Mouse (Mus musculus): ENCODE data around the gene Gucy2g. TPM values are rescaled to one million over a fixed set of nuclear protein-coding genes. Genes with fewer than 3 reads are reported as not detected.
"Not testable (repeated sequence)": the region's sequence is repeated elsewhere in the genome, so short reads cannot be mapped to it uniquely, and the experiment has no call there.

The Gucy2g gene
- polyA plus RNA-seq, 1 experiment from 2014 or later, result 0.07 TPM

- not testable (repeated sequence) for H3K4me2 ChIP-seq (replicated peaks); H3K9ac ChIP-seq (replicated peaks); ATAC-seq; H3K27ac ChIP-seq; H3K4me3 ChIP-seq (replicated peaks); H3K36me3 ChIP-seq; H3K27me3 ChIP-seq; H3K4me1 ChIP-seq (replicated peaks)
- peaks cover 11% of the 10 kb centered on the region; the same call in 1 of the 2 replicates for H3K9me3 ChIP-seq
- 91% methylated on average over 8 of the region's 8 CpGs for WGBS
These were observed 71.8 kb downstream of the Gucy2g start for GRCm38 (mm10) chr19:55169236-55169729.

GRCm38 (mm10) chr19:55168360-55168759 lies 72.7 kb downstream of the Gucy2g start:
- Histone ChIP-seq H3K36me3 (no peaks in the 10 kb centered on the region), H3K4me1 (replicated peaks) (no peaks in the 10 kb centered on the region), H3K4me2 (replicated peaks) (no peak overlapping the region), H3K27me3 (no peaks in the 10 kb centered on the region), H3K9me3 (peaks cover 11% of the 10 kb centered on the region; the same call in 1 of the 2 replicates), H3K9ac (replicated peaks) (no peak overlapping the region), H3K27ac (no peak overlapping the region), H3K4me3 (replicated peaks) (no peak overlapping the region)
- no peak for ATAC-seq
- WGBS, result 74% methylated on average over 6 of the region's 6 CpGs

- no peak for ATAC-seq
- H3K27ac ChIP-seq, result no peak overlapping the region
- no peak overlapping the region for H3K4me2 ChIP-seq (replicated peaks)
- no peak overlapping the region for H3K9ac ChIP-seq (replicated peaks)
- no peak overlapping the region for H3K4me3 ChIP-seq (replicated peaks)
- H3K27me3 ChIP-seq, result no peaks in the 10 kb centered on the region
- H3K36me3 ChIP-seq, result no peaks in the 10 kb centered on the region
- H3K4me1 ChIP-seq (replicated peaks), result no peaks in the 10 kb centered on the region
- peaks cover 11% of the 10 kb centered on the region; the same call in 1 of the 2 replicates for H3K9me3 ChIP-seq
- 72% methylated on average over 2 of the region's 2 CpGs for WGBS
These were observed 73.3 kb downstream of the Gucy2g start for GRCm38 (mm10) chr19:55167741-55168140.

GRCm38 (mm10) chr19:55166741-55167140 lies 74.3 kb downstream of the Gucy2g start:
- H3K4me1 ChIP-seq (replicated peaks), result no peaks in the 10 kb centered on the region
- no peak overlapping the region for H3K4me2 ChIP-seq (replicated peaks)
- ATAC-seq, result no peak
- 89% methylated on average over 2 of the region's 2 CpGs for WGBS
- H3K36me3 ChIP-seq, result no peaks in the 10 kb centered on the region
- H3K27me3 ChIP-seq, result no peaks in the 10 kb centered on the region
- no peak overlapping the region for H3K27ac ChIP-seq
- peaks cover 11% of the 10 kb centered on the region; the same call in 1 of the 2 replicates for H3K9me3 ChIP-seq
- no peak overlapping the region for H3K9ac ChIP-seq (replicated peaks)
- no peak overlapping the region for H3K4me3 ChIP-seq (replicated peaks)

DNA sequence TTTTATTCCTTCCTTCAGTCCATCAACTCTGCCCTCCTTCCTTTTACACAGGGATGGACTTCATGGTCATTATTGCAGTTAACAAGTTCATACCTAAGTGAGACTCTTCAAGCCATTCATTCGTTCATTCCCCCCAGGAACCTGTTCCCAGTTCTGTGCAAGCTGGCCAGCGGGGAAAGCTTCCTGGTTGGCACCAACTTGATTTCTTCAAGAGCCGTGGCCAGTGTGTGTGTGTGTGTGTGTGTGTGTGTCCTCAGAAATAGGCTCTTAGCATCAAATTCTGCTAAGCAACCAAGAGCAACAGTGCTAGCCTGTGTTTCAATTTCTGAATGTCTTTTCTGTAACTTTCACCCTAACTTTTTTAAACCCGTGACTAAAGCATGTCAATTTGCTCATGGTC lies 75.1 kb downstream of the Gucy2g start:
- Histone ChIP-seq H3K27me3 (no peaks in the 10 kb centered on the region), H3K4me2 (replicated peaks) (no peak overlapping the region), H3K9me3 (peaks cover 11% of the 10 kb centered on the region; the same call in 1 of the 2 replicates), H3K4me1 (replicated peaks) (no peaks in the 10 kb centered on the region), H3K4me3 (replicated peaks) (no peak overlapping the region), H3K36me3 (no peaks in the 10 kb centered on the region), H3K27ac (no peak overlapping the region), H3K9ac (replicated peaks) (no peak overlapping the region)
- WGBS, result 88% methylated on average over 4 of the region's 4 CpGs
- no peak for ATAC-seq

DNA sequence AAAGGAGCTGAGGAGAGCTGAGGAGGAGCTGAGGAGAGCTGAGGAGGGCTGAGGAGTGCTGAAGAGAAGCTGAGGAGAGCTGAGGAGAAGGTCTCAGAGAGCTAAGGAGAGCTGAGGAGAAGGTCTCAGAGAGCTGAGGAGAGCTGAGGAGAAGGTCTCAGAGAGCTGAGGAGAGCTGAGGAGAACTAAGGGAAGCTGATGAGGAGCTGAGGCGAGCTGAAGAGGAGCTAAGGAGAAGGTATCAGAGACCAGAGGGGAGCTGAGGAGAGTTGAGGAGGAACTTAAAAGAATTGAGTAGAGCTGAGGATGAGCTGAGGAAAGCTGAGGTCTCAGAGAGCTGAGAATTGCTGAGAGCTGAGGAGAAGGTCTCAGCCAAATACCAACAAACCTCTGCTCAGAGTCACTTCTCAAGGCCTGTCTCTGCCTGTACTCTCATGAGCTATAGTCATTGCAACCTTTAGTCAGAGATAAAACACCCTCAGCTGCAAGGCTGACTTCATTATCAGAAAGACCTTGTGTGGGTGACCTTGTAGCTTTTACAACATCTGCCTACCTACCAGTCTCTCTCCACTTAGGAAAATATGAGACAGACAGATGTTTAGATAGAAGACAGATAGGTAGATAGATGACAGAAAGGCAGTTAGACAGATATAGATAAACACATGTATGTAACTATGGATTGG lies 75.7 kb downstream of the Gucy2g start:
- 89% methylated on average over 1 of the region's 1 CpGs for WGBS
- no peaks in the 10 kb centered on the region for H3K27me3 ChIP-seq
- H3K27ac ChIP-seq, result no peak overlapping the region
- no peak overlapping the region for H3K9ac ChIP-seq (replicated peaks)
- no peak for ATAC-seq
- H3K4me2 ChIP-seq (replicated peaks), result no peak overlapping the region
- H3K36me3 ChIP-seq, result no peaks in the 10 kb centered on the region
- no peak overlapping the region for H3K4me3 ChIP-seq (replicated peaks)
- H3K9me3 ChIP-seq, result peaks cover 9% of the 10 kb centered on the region; the same call in 1 of the 2 replicates
- H3K4me1 ChIP-seq (replicated peaks), result no peaks in the 10 kb centered on the region

GRCm38 (mm10) chr19:55164162-55164561 lies 76.9 kb downstream of the Gucy2g start:
- no peak overlapping the region for H3K27ac ChIP-seq
- H3K4me1 ChIP-seq (replicated peaks), result no peaks in the 10 kb centered on the region
- no peaks in the 10 kb centered on the region for H3K9me3 ChIP-seq
- H3K4me2 ChIP-seq (replicated peaks), result no peak overlapping the region
- no peak for ATAC-seq
- H3K27me3 ChIP-seq, result no peaks in the 10 kb centered on the region
- H3K9ac ChIP-seq (replicated peaks), result no peak overlapping the region
- no peaks in the 10 kb centered on the region for H3K36me3 ChIP-seq
- H3K4me3 ChIP-seq (replicated peaks), result no peak overlapping the region
- WGBS, result 77% methylated on average over 1 of the region's 1 CpGs

GRCm38 (mm10) chr19:55162271-55162670 lies 78.8 kb downstream of the Gucy2g start:
- Histone ChIP-seq H3K4me2 (replicated peaks) (no peak overlapping the region), H3K9me3 (no peaks in the 10 kb centered on the region), H3K4me3 (replicated peaks) (no peak overlapping the region), H3K27me3 (no peaks in the 10 kb centered on the region), H3K27ac (no peak overlapping the region), H3K9ac (replicated peaks) (no peak overlapping the region), H3K36me3 (no peaks in the 10 kb centered on the region), H3K4me1 (replicated peaks) (no peaks in the 10 kb centered on the region)
- WGBS, result 74% methylated on average over 4 of the region's 4 CpGs
- ATAC-seq, result no peak

DNA sequence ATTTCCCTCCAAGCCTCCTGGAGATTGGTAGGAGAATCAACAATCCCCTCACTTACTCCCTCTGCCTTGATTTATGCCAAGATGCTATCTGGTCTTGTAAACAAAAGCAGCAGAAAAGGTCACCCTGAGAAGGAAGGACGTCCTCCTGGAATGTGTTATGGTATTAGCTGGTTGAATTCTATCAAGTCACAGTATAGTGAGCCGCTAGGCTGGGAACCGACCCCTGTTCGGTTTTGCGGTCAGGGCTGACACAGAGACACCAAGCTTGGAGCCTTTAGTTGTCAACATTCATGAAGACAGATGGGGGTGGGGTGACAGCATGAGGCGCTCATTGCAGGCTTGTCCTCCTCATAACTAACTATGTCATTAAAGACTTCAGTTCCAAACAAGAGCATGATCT lies 81.2 kb downstream of the Gucy2g start:
- Histone ChIP-seq H3K4me3 (replicated peaks) (no peak overlapping the region), H3K27me3 (no peaks in the 10 kb centered on the region), H3K9ac (replicated peaks) (no peak overlapping the region), H3K9me3 (no peaks in the 10 kb centered on the region), H3K27ac (no peak overlapping the region), H3K4me2 (replicated peaks) (no peak overlapping the region), H3K36me3 (no peaks in the 10 kb centered on the region), H3K4me1 (replicated peaks) (no peaks in the 10 kb centered on the region)
- ATAC-seq, result no peak
- WGBS, result 89% methylated on average over 6 of the region's 6 CpGs

DNA sequence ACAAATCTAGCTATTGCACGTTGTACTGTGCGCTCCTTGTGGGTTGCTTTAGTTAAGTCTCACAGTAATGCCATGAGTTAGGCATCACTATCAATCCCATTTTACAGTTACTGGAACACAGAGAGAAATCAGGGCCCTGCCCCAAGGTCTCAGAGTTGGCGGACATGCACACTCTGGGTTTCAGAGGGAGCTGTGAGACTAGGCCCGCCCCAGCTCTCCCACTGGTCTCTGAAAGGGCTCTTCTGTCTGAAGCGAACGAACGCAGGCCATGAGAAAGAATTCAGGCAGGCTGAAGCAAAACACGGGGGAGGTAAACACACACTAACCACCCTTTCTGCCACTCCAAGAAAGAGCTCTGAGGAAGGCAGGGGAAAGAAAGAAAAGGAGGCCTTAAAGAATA lies 82.4 kb downstream of the Gucy2g start:
- no peak overlapping the region for H3K9ac ChIP-seq (replicated peaks)
- no peak for ATAC-seq
- 65% methylated on average over 8 of the region's 8 CpGs for WGBS
- H3K4me2 ChIP-seq (replicated peaks), result no peak overlapping the region
- no peaks in the 10 kb centered on the region for H3K27me3 ChIP-seq
- no peaks in the 10 kb centered on the region for H3K4me1 ChIP-seq (replicated peaks)
- no peaks in the 10 kb centered on the region for H3K9me3 ChIP-seq
- H3K27ac ChIP-seq, result no peak overlapping the region
- no peaks in the 10 kb centered on the region for H3K36me3 ChIP-seq
- no peak overlapping the region for H3K4me3 ChIP-seq (replicated peaks)

DNA sequence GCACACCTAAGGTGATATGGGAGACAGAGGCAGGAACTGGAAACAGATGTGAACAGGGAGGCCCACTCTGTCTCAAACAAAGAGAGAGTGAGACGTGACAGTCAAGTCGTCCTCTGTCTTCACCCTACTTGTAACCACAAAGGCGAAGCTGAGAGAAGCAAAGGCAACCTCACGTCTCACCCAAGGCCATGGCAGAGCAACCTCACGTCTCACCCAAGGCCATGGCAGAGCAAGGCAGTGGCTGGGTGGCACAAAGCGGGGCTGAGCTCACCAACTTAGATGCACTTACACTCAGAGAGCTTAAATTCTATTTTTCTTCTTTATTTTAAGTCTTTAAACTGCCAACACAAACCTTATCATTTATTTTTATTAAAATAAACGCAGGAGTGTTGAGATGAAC lies 84.0 kb downstream of the Gucy2g start:
- Histone ChIP-seq H3K9me3 (no peaks in the 10 kb centered on the region), H3K4me3 (replicated peaks) (no peak overlapping the region), H3K36me3 (no peaks in the 10 kb centered on the region), H3K4me1 (replicated peaks) (no peaks in the 10 kb centered on the region), H3K27me3 (no peaks in the 10 kb centered on the region), H3K9ac (replicated peaks) (no peak overlapping the region), H3K27ac (no peak overlapping the region), H3K4me2 (replicated peaks) (no peak overlapping the region)
- WGBS, result 87% methylated on average over 7 of the region's 7 CpGs
- ATAC-seq, result no peak

GRCm38 (mm10) chr19:55152983-55153382 lies 88.1 kb downstream of the Gucy2g start:
- Histone ChIP-seq H3K27ac (no peak overlapping the region), H3K9me3 (no peaks in the 10 kb centered on the region), H3K9ac (replicated peaks) (no peak overlapping the region), H3K4me2 (replicated peaks) (no peak overlapping the region), H3K27me3 (no peaks in the 10 kb centered on the region), H3K4me3 (replicated peaks) (no peak overlapping the region), H3K36me3 (no peaks in the 10 kb centered on the region), H3K4me1 (replicated peaks) (no peaks in the 10 kb centered on the region)
- WGBS, result 92% methylated on average over 6 of the region's 6 CpGs
- no peak for ATAC-seq

DNA sequence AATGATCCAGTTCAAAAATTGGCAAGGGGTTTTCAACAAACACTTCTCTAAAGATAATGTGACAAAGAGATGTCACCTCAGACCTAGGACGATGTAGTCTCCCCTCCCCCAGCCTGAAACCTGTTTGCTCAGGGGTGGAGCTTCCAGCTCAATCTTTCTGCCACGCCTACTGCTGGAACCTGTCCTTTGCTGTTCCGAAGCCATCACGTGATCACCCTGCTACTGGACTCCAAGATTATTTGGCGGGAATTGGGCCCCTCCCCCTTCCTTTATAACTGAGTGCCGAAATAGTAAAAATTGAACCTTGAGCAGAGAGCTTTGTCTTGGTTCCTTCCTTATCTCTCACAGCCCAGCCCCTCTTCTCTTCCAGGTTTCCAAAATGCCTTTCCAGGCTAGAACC lies 88.8 kb downstream of the Gucy2g start:
- not testable (repeated sequence) for H3K9ac ChIP-seq (replicated peaks); H3K27ac ChIP-seq; H3K4me2 ChIP-seq (replicated peaks); H3K27me3 ChIP-seq; H3K9me3 ChIP-seq; ATAC-seq; H3K4me3 ChIP-seq (replicated peaks); H3K36me3 ChIP-seq; H3K4me1 ChIP-seq (replicated peaks)
- 79% methylated on average over 6 of the region's 6 CpGs for WGBS

Measured in midbrain, embryonic 13.5 days (tissue).